Mouse (Mus musculus): ENCODE data around the gene Akap4. TPM values are rescaled to one million over a fixed set of nuclear protein-coding genes. Genes with fewer than 3 reads are reported as not detected.

The Akap4 gene
- total and polyA plus RNA-seq, 2 experiments from 2014 or later: not detected

- H3K27me3 ChIP-seq (ENCODE audit: insufficient read depth, low read length): no peaks in the 10 kb centered on the region
- no peaks in the 10 kb centered on the region for H3K4me1 ChIP-seq (ENCODE audit: insufficient read depth, low read length)
- no peak overlapping the region for H3K9ac ChIP-seq (replicated peaks; ENCODE audit: low read length, poor library complexity, severe bottlenecking)
- no peaks in the 10 kb centered on the region for H3K36me3 ChIP-seq (ENCODE audit: insufficient read depth, low read length)
- no peak for ATAC-seq (ENCODE audit: low FRiP score)
- no peak for TF ChIP-seq CTCF (IDR thresholded peaks at IDR 0.05)
- H3K9me3 ChIP-seq (ENCODE audit: low read length): no peaks in the 10 kb centered on the region
- DNase-seq (ENCODE audit: low spot score): peak; percentile 19
- no peak overlapping the region for H3K27ac ChIP-seq (ENCODE audit: low read depth, low read length)
- no peak overlapping the region for H3K4me2 ChIP-seq (ENCODE audit: low read depth, low read length, poor library complexity, severe bottlenecking)
- no peak overlapping the region for H3K4me3 ChIP-seq (ENCODE audit: low read depth, low read length)
- WGBS: 65% methylated on average over 6 of the region's 6 CpGs
Measured at GRCm38 (mm10) chrX:7079820-7080429, 12.6 kb downstream of the Akap4 start.

GRCm38 (mm10) chrX:7085878-7086277, 18.6 kb downstream of the Akap4 start:
- Histone ChIP-seq H3K4me2 (ENCODE audit: low read depth, low read length, poor library complexity, severe bottlenecking) (no peak overlapping the region), H3K36me3 (ENCODE audit: insufficient read depth, low read length) (no peaks in the 10 kb centered on the region), H3K9ac (replicated peaks; ENCODE audit: low read length, poor library complexity, severe bottlenecking) (no peak overlapping the region), H3K4me3 (ENCODE audit: low read depth, low read length) (no peak overlapping the region), H3K4me1 (ENCODE audit: insufficient read depth, low read length) (no peaks in the 10 kb centered on the region), H3K27ac (ENCODE audit: low read depth, low read length) (no peak overlapping the region), H3K9me3 (ENCODE audit: low read length) (no peaks in the 10 kb centered on the region), H3K27me3 (ENCODE audit: insufficient read depth, low read length) (no peaks in the 10 kb centered on the region)
- ATAC-seq (ENCODE audit: low FRiP score) (no peak), DNase-seq (ENCODE audit: low spot score) (no peak)
- 94% methylated on average over 1 of the region's 1 CpGs for WGBS
- TF ChIP-seq CTCF (IDR thresholded peaks at IDR 0.05): no peak

GRCm38 (mm10) chrX:7090323-7090722, 23.0 kb downstream of the Akap4 start:
- DNase-seq (ENCODE audit: low spot score): no peak
- no peaks in the 10 kb centered on the region for H3K27me3 ChIP-seq (ENCODE audit: insufficient read depth, low read length)
- H3K27ac ChIP-seq (ENCODE audit: low read depth, low read length): no peak overlapping the region
- H3K9me3 ChIP-seq (ENCODE audit: low read length): no peaks in the 10 kb centered on the region
- TF ChIP-seq CTCF (IDR thresholded peaks at IDR 0.05): no peak
- H3K4me3 ChIP-seq (ENCODE audit: low read depth, low read length): no peak overlapping the region
- no peaks in the 10 kb centered on the region for H3K36me3 ChIP-seq (ENCODE audit: insufficient read depth, low read length)
- H3K4me1 ChIP-seq (ENCODE audit: insufficient read depth, low read length): no peaks in the 10 kb centered on the region
- ATAC-seq (ENCODE audit: low FRiP score): no peak
- H3K9ac ChIP-seq (replicated peaks; ENCODE audit: low read length, poor library complexity, severe bottlenecking): no peak overlapping the region
- no peak overlapping the region for H3K4me2 ChIP-seq (ENCODE audit: low read depth, low read length, poor library complexity, severe bottlenecking)

- peak; percentile 58 for TF ChIP-seq CTCF (IDR thresholded peaks at IDR 0.05)
- H3K9me3 ChIP-seq (ENCODE audit: low read length): no peaks in the 10 kb centered on the region
- no peaks in the 10 kb centered on the region for H3K4me1 ChIP-seq (ENCODE audit: insufficient read depth, low read length)
- no peak overlapping the region for H3K9ac ChIP-seq (replicated peaks; ENCODE audit: low read length, poor library complexity, severe bottlenecking)
- no peak overlapping the region for H3K4me2 ChIP-seq (ENCODE audit: low read depth, low read length, poor library complexity, severe bottlenecking)
- H3K36me3 ChIP-seq (ENCODE audit: insufficient read depth, low read length): no peaks in the 10 kb centered on the region
- ATAC-seq (ENCODE audit: low FRiP score): no peak
- DNase-seq (ENCODE audit: low spot score): peak; percentile 6
- H3K27me3 ChIP-seq (ENCODE audit: insufficient read depth, low read length): no peaks in the 10 kb centered on the region
- no peak overlapping the region for H3K4me3 ChIP-seq (ENCODE audit: low read depth, low read length)
- H3K27ac ChIP-seq (ENCODE audit: low read depth, low read length): no peak overlapping the region
Measured at GRCm38 (mm10) chrX:7102280-7102679, 35.0 kb downstream of the Akap4 start.

GRCm38 (mm10) chrX:7114885-7115284, 47.6 kb downstream of the Akap4 start:
- no peak overlapping the region for H3K9ac ChIP-seq (replicated peaks; ENCODE audit: low read length, poor library complexity, severe bottlenecking)
- no peak overlapping the region for H3K27ac ChIP-seq (ENCODE audit: low read depth, low read length)
- DNase-seq (ENCODE audit: low spot score) (no peak), ATAC-seq (ENCODE audit: low FRiP score) (no peak)
- H3K4me1 ChIP-seq (ENCODE audit: insufficient read depth, low read length): no peaks in the 10 kb centered on the region
- no peak overlapping the region for H3K4me3 ChIP-seq (ENCODE audit: low read depth, low read length)
- H3K4me2 ChIP-seq (ENCODE audit: low read depth, low read length, poor library complexity, severe bottlenecking): no peak overlapping the region
- H3K36me3 ChIP-seq (ENCODE audit: insufficient read depth, low read length): no peaks in the 10 kb centered on the region
- 80% methylated on average over 3 of the region's 3 CpGs for WGBS
- no peaks in the 10 kb centered on the region for H3K27me3 ChIP-seq (ENCODE audit: insufficient read depth, low read length)
- TF ChIP-seq CTCF (IDR thresholded peaks at IDR 0.05): no peak
- H3K9me3 ChIP-seq (ENCODE audit: low read length): no peaks in the 10 kb centered on the region

GRCm38 (mm10) chrX:7121618-7122280, 54.4 kb downstream of the Akap4 start:
- Histone ChIP-seq H3K27me3 (ENCODE audit: insufficient read depth, low read length) (no peaks in the 10 kb centered on the region), H3K4me2 (ENCODE audit: low read depth, low read length, poor library complexity, severe bottlenecking) (no peak overlapping the region), H3K36me3 (ENCODE audit: insufficient read depth, low read length) (no peaks in the 10 kb centered on the region), H3K9ac (replicated peaks; ENCODE audit: low read length, poor library complexity, severe bottlenecking) (no peak overlapping the region), H3K27ac (ENCODE audit: low read depth, low read length) (no peak overlapping the region), H3K4me3 (ENCODE audit: low read depth, low read length) (no peak overlapping the region), H3K4me1 (ENCODE audit: insufficient read depth, low read length) (no peaks in the 10 kb centered on the region), H3K9me3 (ENCODE audit: low read length) (no peaks in the 10 kb centered on the region)
- ATAC-seq (ENCODE audit: low FRiP score) (no peak), DNase-seq (ENCODE audit: low spot score) (no peak)
- TF ChIP-seq CTCF (IDR thresholded peaks at IDR 0.05): no peak
- WGBS: 71% methylated on average over 4 of the region's 4 CpGs

Other genes with a start within 250 kb of the Akap4 start
- gene Ccnb3, start 25.9 kb upstream of the Akap4 start, total RNA-seq (2014; rRNA removed): not detected in 2 replicates
- gene Ccnb3, start 25.9 kb upstream of the Akap4 start, polyA plus RNA-seq (2015; fragmentation: Nextera tagmentation; extraction: Ambion mirVana): not detected in 2 replicates